Mouse (Mus musculus) heart, adult 2 months (tissue): ENCODE data around the gene Pld5.

ENCODE experiments used
- EP300 ChIP-seq: fragments of 200-500 bp; IDR thresholded peaks from 2 replicates; pipeline ENCODE4 v1.6.1; 2011; ENCODE audit warnings: low read depth, low read length, control low read depth; ENCODE audit not compliant: insufficient read depth
- POLR2A ChIP-seq: fragments of 200-500 bp; IDR thresholded peaks from 2 replicates; pipeline ENCODE4 v1.6.1; 2011; ENCODE audit warnings: mild to moderate bottlenecking, low read depth, low read length, control low read depth; ENCODE audit not compliant: insufficient read depth

- TF ChIP-seq POLR2A (no peak), EP300 (no peak)
Observed at GRCm38 (mm10) chr1:176213645-176214221, 61.4 kb downstream of the Pld5 start.
